Mouse (Mus musculus) G1E (cell line): Measurements from ENCODE around the gene Plxnd1. TPM values are rescaled to one million over a fixed set of nuclear protein-coding genes. Genes with fewer than 3 reads are reported as not detected.

Experiments used
- ATAC-seq: 2 replicates; pipeline ENCODE4 v1.8.0; 2016; ENCODE audit warnings: mild to moderate bottlenecking; ENCODE audit not compliant: insufficient number of reproducible peaks, poor library complexity, low FRiP score, severe bottlenecking; ENCODE audit errors: extremely low read depth
- DNase-seq: peaks from one replicate; pipeline ENCODE4 v3.0.0; 2012; ENCODE audit warnings: low spot score
- H3K27me3 ChIP-seq: 2 replicates; pipeline ENCODE4 v1.6.1; 2012; ENCODE audit warnings: mild to moderate bottlenecking, low read length, inconsistent platforms; ENCODE audit not compliant: insufficient read depth
- H3K36me3 ChIP-seq: replicated peaks from 2 replicates; pipeline ENCODE3; 2012; ENCODE audit warnings: mild to moderate bottlenecking, inconsistent platforms
- H3K4me1 ChIP-seq: 2 replicates; pipeline ENCODE4 v1.6.1; 2012; ENCODE audit warnings: low read depth, low read length, inconsistent platforms, mixed read lengths; ENCODE audit not compliant: insufficient read depth
- H3K4me3 ChIP-seq: 2 replicates; pipeline ENCODE4 v1.5.1; 2012; ENCODE audit warnings: low read depth, mild to moderate bottlenecking, inconsistent platforms, low read length, moderate library complexity, mixed read lengths
- H3K9me3 ChIP-seq: replicated peaks from 2 replicates; pipeline ENCODE4 v1.6.1; 2012; ENCODE audit warnings: inconsistent platforms
- CTCF ChIP-seq: IDR thresholded peaks from 2 replicates; pipeline ENCODE4 v1.5.1; 2012; ENCODE audit warnings: low read depth, low read length, inconsistent platforms, mixed read lengths
- GATA1 ChIP-seq: IDR thresholded peaks from 2 replicates; pipeline ENCODE4 v1.6.1; 2012; ENCODE audit warnings: borderline replicate concordance, low read length, inconsistent platforms, mixed read lengths
- GATA2 ChIP-seq: IDR thresholded peaks from 2 replicates; pipeline ENCODE4 v1.6.1; 2012; ENCODE audit warnings: low read depth, low read length, inconsistent platforms, borderline replicate concordance
- POLR2AphosphoS5 ChIP-seq: IDR thresholded peaks from 2 replicates; pipeline ENCODE4 v1.6.1; 2012; ENCODE audit warnings: low read depth, low read length, inconsistent platforms; ENCODE audit not compliant: insufficient replicate concordance
- TAL1 ChIP-seq: conservative IDR thresholded peaks from 2 replicates; pipeline ENCODE4 v1.6.1; 2012; ENCODE audit warnings: low read depth, low read length, inconsistent platforms, mixed read lengths
- polyA plus RNA-seq: library from polyadenylated mRNA; stranded (reverse); fragments of >175 nt; gene quantifications from 2 replicates; pipeline ENCODE4 v1.2.3, GENCODE M21; 2012
- total RNA-seq, 2 experiments: library from RNA; stranded (forward) in 1 of 2; stranded (reverse) in 1 of 2; fragments of 200-1000 nt in 1 of 2; fragments of >200 nt in 1 of 2; fragmentation: Nextera tagmentation in 1 of 2; gene quantifications; 2 replicates each; pipeline ENCODE4 v1.2.3; 2014 to 2017

Plxnd1 gene
- total and polyA plus RNA-seq, 3 experiments: 1.2 to 1.7 (median 1.5) TPM

DNA sequence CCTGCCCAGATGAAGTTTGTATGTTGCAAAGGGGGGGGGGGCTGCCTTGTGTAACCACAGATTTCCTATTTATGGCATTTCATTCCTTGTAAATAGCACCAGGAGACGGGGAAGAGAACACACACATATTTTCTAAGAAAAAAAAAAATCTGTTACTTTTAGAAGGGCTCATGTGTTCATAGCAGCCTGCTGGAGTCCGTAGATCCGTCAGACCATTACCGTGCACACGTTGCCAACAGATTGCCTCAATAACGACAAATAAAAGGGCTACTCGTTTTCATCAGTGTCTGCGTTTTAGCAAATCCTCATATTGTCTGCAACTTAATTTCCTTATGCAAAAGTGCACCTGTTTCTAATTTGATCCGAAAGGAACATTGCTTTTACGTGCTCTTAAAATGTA lies 68.4 kb downstream of the Plxnd1 start:
- ATAC-seq: no peak
- no peak for TF ChIP-seq POLR2AphosphoS5
- no peak for TF ChIP-seq CTCF
- no peak for TF ChIP-seq GATA1
- no peak for TF ChIP-seq GATA2
- no peak for TF ChIP-seq TAL1
- no peak for DNase-seq
- Histone ChIP-seq H3K36me3 (no peaks in the 10 kb centered on the region), H3K4me3 (no peak overlapping the region), H3K4me1 (no peaks in the 10 kb centered on the region), H3K9me3 (no peaks in the 10 kb centered on the region), H3K27me3 (peaks cover 9% of the 10 kb centered on the region; the same call in 1 of the 2 replicates)

DNA sequence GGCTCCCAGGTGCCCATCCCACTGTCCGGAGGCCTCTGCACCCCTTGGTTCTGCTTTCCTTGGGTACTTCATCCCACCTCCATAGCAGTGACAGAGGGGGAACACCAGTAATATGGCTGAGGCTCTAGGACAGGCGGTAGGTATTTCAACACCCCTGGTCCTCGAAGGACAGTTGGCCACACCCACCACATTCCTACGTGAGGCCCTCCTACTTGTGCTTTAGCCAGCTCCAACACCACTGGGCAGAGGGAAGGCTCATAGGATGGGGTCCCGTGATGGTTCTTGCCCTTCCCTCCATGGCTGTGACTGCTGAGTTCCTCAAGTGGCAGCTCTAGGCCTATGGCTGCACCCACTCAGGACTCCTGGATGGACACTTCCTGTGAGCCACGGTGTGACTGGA lies 70.0 kb downstream of the Plxnd1 start:
- no peak for ATAC-seq

GRCm38 (mm10) chr6:115919876-115920275 lies 74.9 kb downstream of the Plxnd1 start:
- DNase-seq: no peak
- H3K4me1 ChIP-seq: no peaks in the 10 kb centered on the region

More for the DNA sequence above, 70.0 kb downstream of the Plxnd1 start:
- Histone ChIP-seq H3K36me3 (no peaks in the 10 kb centered on the region), H3K4me1 (no peaks in the 10 kb centered on the region), H3K27me3 (peaks cover 9% of the 10 kb centered on the region; the same call in 1 of the 2 replicates), H3K9me3 (no peaks in the 10 kb centered on the region), H3K4me3 (no peak overlapping the region)
- DNase-seq: no peak
- TF ChIP-seq GATA1 (no peak), POLR2AphosphoS5 (no peak), CTCF (no peak), GATA2 (no peak), TAL1 (no peak)

GRCm38 (mm10) chr6:115918615-115919014 lies 76.2 kb downstream of the Plxnd1 start:
- TF ChIP-seq CTCF (no peak), GATA2 (no peak), POLR2AphosphoS5 (no peak), TAL1 (no peak), GATA1 (no peak)
- DNase-seq (no peak), ATAC-seq (no peak)
- H3K4me3 ChIP-seq: no peak overlapping the region
- no peaks in the 10 kb centered on the region for H3K9me3 ChIP-seq
- H3K36me3 ChIP-seq: no peaks in the 10 kb centered on the region
- no peaks in the 10 kb centered on the region for H3K4me1 ChIP-seq
- peaks cover 11% of the 10 kb centered on the region; the same call in 1 of the 2 replicates for H3K27me3 ChIP-seq

More at GRCm38 (mm10) chr6:115919876-115920275, 74.9 kb downstream of the Plxnd1 start:
- H3K27me3 ChIP-seq: peaks cover 14% of the 10 kb centered on the region; the same call in 1 of the 2 replicates
- H3K9me3 ChIP-seq: no peaks in the 10 kb centered on the region
- H3K36me3 ChIP-seq: no peaks in the 10 kb centered on the region
- H3K4me3 ChIP-seq: no peak overlapping the region
- TF ChIP-seq POLR2AphosphoS5 (no peak), GATA2 (no peak), CTCF (no peak), GATA1 (no peak), TAL1 (no peak)
- no peak for ATAC-seq

GRCm38 (mm10) chr6:115916611-115917010 lies 78.2 kb downstream of the Plxnd1 start:
- no peaks in the 10 kb centered on the region for H3K36me3 ChIP-seq
- no peak for ATAC-seq
- no peaks in the 10 kb centered on the region for H3K4me1 ChIP-seq
- H3K27me3 ChIP-seq: peaks cover 5% of the 10 kb centered on the region; the same call in 1 of the 2 replicates
- no peaks in the 10 kb centered on the region for H3K9me3 ChIP-seq
- H3K4me3 ChIP-seq: no peak overlapping the region
- TF ChIP-seq TAL1 (no peak), POLR2AphosphoS5 (no peak), CTCF (no peak), GATA1 (no peak), GATA2 (no peak)
- no peak for DNase-seq

- Histone ChIP-seq H3K4me1 (no peaks in the 10 kb centered on the region), H3K27me3 (peaks cover 5% of the 10 kb centered on the region; the same call in 1 of the 2 replicates), H3K9me3 (no peaks in the 10 kb centered on the region), H3K4me3 (no peak overlapping the region), H3K36me3 (no peaks in the 10 kb centered on the region)
- ATAC-seq (no peak), DNase-seq (no peak)
- no peak for TF ChIP-seq TAL1
- TF ChIP-seq CTCF: no peak
- no peak for TF ChIP-seq POLR2AphosphoS5
- TF ChIP-seq GATA1: no peak
- no peak for TF ChIP-seq GATA2
These were observed 79.0 kb downstream of the Plxnd1 start for GRCm38 (mm10) chr6:115915601-115916445.
